Mouse (Mus musculus) heart, postnatal 36 days (tissue): ENCODE measurements at regions not wholly inside any gene's neighbourhood (a gene's known extent, or its start where the extent isn't known, plus 50 kb on each side); places are given as distances from the start of the nearest gene placed in this dataset.

Experiments used
- DNase-seq, 2 experiments: peaks; one replicate each; pipeline ENCODE4 v3.0.0; 2021 to 2022
- intact Hi-C: fragments of 180-260 bp; cut with DNase I; formaldehyde crosslinking; loops from one replicate; pipeline ENCODE4 v1.15.1; 2025

DNA sequence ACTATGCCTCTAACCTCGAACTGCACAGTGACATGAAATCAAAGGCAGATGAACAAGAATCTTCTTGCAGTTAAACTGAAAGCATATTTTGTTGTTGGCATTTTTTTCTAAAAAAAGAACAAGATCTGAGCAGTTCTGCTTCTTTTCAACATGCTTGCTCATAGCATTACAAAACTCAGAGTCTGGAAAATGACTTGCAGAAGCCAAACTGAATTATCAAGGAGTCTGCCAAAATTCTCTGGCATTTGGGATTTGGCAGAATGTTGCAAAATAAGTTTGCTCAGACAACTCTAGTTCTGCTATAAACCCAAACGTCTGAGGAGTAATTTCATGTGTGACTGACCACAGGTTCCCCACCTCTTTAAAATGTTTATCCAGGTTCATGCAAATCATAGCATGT, 907.3 kb upstream of the Gm37988 start:
- intact Hi-C loops, result no loop called here
- DNase-seq, result peak in 1 of 2 experiments; percentile 9

DNA sequence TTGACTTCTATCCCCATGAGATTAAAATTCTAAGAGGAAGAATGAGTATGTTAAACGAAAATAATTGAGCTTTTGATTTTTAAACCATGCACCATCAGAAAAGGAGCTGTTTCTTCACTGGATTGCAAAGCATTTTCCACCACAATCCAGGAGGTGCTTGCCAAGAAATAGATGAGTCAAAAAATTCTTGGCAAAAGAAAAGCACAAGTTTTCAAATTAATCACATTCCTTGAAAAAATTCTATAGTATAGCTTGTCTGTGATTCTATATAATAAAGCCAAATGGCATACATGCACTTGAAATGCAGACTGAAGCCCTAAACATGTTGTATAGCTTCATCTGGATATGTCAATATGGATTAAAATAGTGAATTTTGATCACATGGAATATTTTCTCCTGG, 904.3 kb upstream of the Gm37988 start:
- DNase-seq, result no peak
- intact Hi-C loops, result no loop called here

DNA sequence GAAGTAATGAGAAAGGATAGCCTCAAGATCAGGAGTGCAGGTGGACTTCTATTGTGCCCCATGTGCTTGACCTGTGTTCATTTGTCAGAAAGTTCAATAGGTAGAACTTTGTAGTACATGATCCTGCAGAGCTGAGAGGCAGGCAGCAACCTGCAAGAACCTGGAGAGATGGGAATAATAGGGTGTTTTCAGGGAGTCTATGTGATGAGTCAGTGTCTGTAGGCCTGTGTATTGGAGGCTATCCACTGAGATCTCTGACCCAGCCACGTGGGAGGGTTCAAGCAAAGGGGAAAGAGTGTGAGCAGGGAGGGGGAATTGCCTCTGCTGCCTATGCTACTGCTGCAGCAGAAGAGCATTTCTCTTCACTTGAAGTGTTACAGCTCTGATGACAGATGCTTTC, 895.2 kb upstream of the Gm37988 start:
- intact Hi-C loops, result no loop called here
- DNase-seq, result no peak

DNA sequence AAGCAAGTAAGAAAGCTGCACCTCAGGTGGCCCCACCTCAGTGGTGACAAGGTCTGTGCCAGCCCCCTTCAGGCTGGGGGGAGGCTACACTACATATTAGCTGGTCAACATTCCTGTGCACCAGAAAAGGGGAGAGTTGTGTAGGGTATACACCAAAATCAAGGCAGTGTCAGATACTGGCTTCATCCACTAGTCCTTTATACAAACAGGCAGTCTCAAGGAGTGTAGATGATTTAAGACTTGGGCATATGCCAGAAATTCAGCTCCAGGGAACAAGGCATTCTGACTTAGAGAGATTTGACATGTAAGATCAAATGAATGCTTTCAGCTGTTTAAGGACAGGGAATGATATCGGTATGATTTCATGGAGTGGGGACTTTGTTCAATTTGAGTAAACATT, 894.1 kb upstream of the Gm37988 start:
- intact Hi-C loops, result no loop called here
- DNase-seq, result no peak
